Mouse (Mus musculus): ENCODE data around the gene Sept9.

The Sept9 gene

GRCm38 (mm10) chr11:117374288-117374687, 174.8 kb downstream of the Sept9 start:
- no peak for DNase-seq (ENCODE audit: low spot score)

- no peak for DNase-seq (ENCODE audit: low spot score)
Measured at GRCm38 (mm10) chr11:117379774-117380173, 180.3 kb downstream of the Sept9 start.

- no peak for DNase-seq (ENCODE audit: low spot score)
Measured at GRCm38 (mm10) chr11:117384235-117384634, 184.8 kb downstream of the Sept9 start.

- DNase-seq (ENCODE audit: low spot score) = peak; percentile 87
Measured at GRCm38 (mm10) chr11:117384897-117385296, 185.4 kb downstream of the Sept9 start.

GRCm38 (mm10) chr11:117385331-117386103, 186.1 kb downstream of the Sept9 start:
- DNase-seq (ENCODE audit: low spot score) = no peak

- no peak for DNase-seq (ENCODE audit: low spot score)
Measured at GRCm38 (mm10) chr11:117387241-117387640, 187.8 kb downstream of the Sept9 start.

- peak; percentile 70 for DNase-seq (ENCODE audit: low spot score)
Measured at GRCm38 (mm10) chr11:117390001-117390402, 190.5 kb downstream of the Sept9 start.

- DNase-seq (ENCODE audit: low spot score) = no peak
Measured at GRCm38 (mm10) chr11:117390774-117391534, 191.5 kb downstream of the Sept9 start.

GRCm38 (mm10) chr11:117392251-117392650, 192.8 kb downstream of the Sept9 start:
- DNase-seq (ENCODE audit: low spot score) = peak; percentile 62

GRCm38 (mm10) chr11:117393715-117394114, 194.3 kb downstream of the Sept9 start:
- no peak for DNase-seq (ENCODE audit: low spot score)

GRCm38 (mm10) chr11:117394230-117395137, 195.0 kb downstream of the Sept9 start:
- peak; percentile 72 for DNase-seq (ENCODE audit: low spot score)

- DNase-seq (ENCODE audit: low spot score) = no peak
Measured at GRCm38 (mm10) chr11:117395228-117395627, 195.8 kb downstream of the Sept9 start.

GRCm38 (mm10) chr11:117396929-117397328, 197.5 kb downstream of the Sept9 start:
- DNase-seq (ENCODE audit: low spot score) = no peak

GRCm38 (mm10) chr11:117397755-117398154, 198.3 kb downstream of the Sept9 start:
- no peak for DNase-seq (ENCODE audit: low spot score)

- DNase-seq (ENCODE audit: low spot score) = no peak
Measured at GRCm38 (mm10) chr11:117398191-117398590, 198.7 kb downstream of the Sept9 start.

GRCm38 (mm10) chr11:117401583-117402367, 202.3 kb downstream of the Sept9 start:
- DNase-seq (ENCODE audit: low spot score) = no peak

GRCm38 (mm10) chr11:117402550-117402949, 203.1 kb downstream of the Sept9 start:
- no peak for DNase-seq (ENCODE audit: low spot score)

GRCm38 (mm10) chr11:117403073-117403472, 203.6 kb downstream of the Sept9 start:
- DNase-seq (ENCODE audit: low spot score) = no peak

- no peak for DNase-seq (ENCODE audit: low spot score)
Measured at GRCm38 (mm10) chr11:117403781-117404180, 204.3 kb downstream of the Sept9 start.

- no peak for DNase-seq (ENCODE audit: low spot score)
Measured at GRCm38 (mm10) chr11:117406711-117407110, 207.2 kb downstream of the Sept9 start.

- no peak for DNase-seq (ENCODE audit: low spot score)
Measured at GRCm38 (mm10) chr11:117407196-117407595, 207.7 kb downstream of the Sept9 start.

Data from embryo, embryonic 10 days (tissue).